Mouse (Mus musculus) cerebellum, adult 2 months (tissue): Measurements from ENCODE around the gene Rpl22.

Experiments
- CTCF ChIP-seq: fragments of 200-500 bp; IDR thresholded peaks from 2 replicates; pipeline ENCODE4 v1.5.1; 2011; ENCODE audit warnings: low read depth, mild to moderate bottlenecking, control low read depth, low read length, moderate library complexity, borderline replicate concordance; ENCODE audit not compliant: insufficient read depth
- POLR2A ChIP-seq: fragments of 200-500 bp; IDR thresholded peaks from 2 replicates; pipeline ENCODE4 v1.6.1; 2011; ENCODE audit warnings: low read length, control low read depth, borderline replicate concordance; ENCODE audit not compliant: insufficient read depth

GRCm38 (mm10) chr4:152351422-152352305 lies 26.1 kb downstream of the Rpl22 start:
- TF ChIP-seq POLR2A (no peak), CTCF (no peak)
